Mouse (Mus musculus): ENCODE measurements around the gene Nwd2. TPM values are rescaled to one million over a fixed set of nuclear protein-coding genes. Genes with fewer than 3 reads are reported as not detected.
A peak's percentile ranks its signal among the peaks of the same experiment; 100 is the strongest.

Gene Nwd2
- polyA plus RNA-seq (2012; ENCODE audit: insufficient read depth, insufficient read length, low replicate concordance, missing spikeins) = not detected in 2 replicates

DNA sequence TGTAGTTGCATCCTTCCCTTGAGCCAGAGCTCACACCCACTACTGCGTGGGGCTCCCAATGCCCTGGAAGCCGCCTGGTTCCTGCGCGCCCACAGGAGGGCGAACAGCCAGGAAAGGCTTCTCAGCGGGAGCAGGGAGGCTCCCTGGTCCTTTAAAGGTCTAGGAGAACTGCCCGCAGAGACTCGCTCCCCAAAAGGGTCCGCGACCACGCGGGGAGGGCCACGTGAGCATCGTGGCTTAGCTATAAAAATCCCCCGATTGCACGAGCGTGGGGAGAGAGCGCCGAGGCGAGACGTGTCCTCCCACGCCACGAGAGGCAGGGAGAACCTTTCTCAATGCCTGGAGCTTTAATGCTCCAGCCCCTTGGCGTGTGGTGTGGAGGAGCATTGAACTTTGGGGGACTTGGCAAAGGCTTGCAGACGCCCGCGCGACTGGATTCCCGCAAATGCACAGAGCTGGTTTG, at the start of gene Nwd2:
TSS of gene Nwd2 (plus strand) at position 33 of the 463 bp plus-strand sequence.
- 2% methylated on average over 29 of the region's 29 CpGs for WGBS
- H3K27ac ChIP-seq (ENCODE audit: insufficient read depth, low read depth, low read length) = no peak within 1 kb of the TSS
- H3K4me1 ChIP-seq (ENCODE audit: control insufficient read depth, insufficient read depth, low read length) = peaks cover 16% of the 10 kb centered on the region
- H3K4me3 ChIP-seq (ENCODE audit: insufficient read depth, low read depth, low read length) = peak within 1 kb of the TSS; percentile 44
- TF ChIP-seq POLR2A (IDR thresholded peaks at IDR 0.05; ENCODE audit: insufficient read depth, low read depth, low read length) (no peak), CTCF (IDR thresholded peaks at IDR 0.05; ENCODE audit: insufficient read depth, low read depth, low read length) (peak; percentile 7; the same call in 1 of the 2 replicates)

DNA sequence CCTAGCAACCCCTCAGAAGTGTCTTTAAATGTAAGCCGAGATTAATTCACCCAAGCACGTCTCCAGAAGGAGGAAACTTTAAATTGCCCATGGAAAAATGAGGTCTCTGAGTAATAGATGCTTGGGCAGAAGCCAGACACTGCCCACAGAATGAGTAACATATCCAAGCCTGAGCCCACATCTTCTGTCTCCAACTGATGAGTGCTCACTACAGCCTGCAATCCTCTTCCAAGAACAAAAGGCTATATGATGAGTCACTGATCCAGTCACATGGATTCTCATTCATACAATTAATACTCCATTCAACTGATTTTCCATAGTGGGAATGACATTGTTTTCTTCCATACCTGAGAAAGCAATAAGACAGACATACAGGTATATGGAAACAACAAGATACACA, 41.5 kb upstream of the Nwd2 start:
- TF ChIP-seq CTCF (IDR thresholded peaks at IDR 0.05; ENCODE audit: insufficient read depth, low read depth, low read length) = no peak
- no peak for TF ChIP-seq POLR2A (IDR thresholded peaks at IDR 0.05; ENCODE audit: insufficient read depth, low read depth, low read length)
- WGBS = 43% methylated on average over 2 of the region's 2 CpGs
- Histone ChIP-seq H3K4me3 (ENCODE audit: insufficient read depth, low read depth, low read length) (no peak overlapping the region), H3K27ac (ENCODE audit: insufficient read depth, low read depth, low read length) (no peak overlapping the region), H3K4me1 (ENCODE audit: control insufficient read depth, insufficient read depth, low read length) (no peaks in the 10 kb centered on the region)

DNA sequence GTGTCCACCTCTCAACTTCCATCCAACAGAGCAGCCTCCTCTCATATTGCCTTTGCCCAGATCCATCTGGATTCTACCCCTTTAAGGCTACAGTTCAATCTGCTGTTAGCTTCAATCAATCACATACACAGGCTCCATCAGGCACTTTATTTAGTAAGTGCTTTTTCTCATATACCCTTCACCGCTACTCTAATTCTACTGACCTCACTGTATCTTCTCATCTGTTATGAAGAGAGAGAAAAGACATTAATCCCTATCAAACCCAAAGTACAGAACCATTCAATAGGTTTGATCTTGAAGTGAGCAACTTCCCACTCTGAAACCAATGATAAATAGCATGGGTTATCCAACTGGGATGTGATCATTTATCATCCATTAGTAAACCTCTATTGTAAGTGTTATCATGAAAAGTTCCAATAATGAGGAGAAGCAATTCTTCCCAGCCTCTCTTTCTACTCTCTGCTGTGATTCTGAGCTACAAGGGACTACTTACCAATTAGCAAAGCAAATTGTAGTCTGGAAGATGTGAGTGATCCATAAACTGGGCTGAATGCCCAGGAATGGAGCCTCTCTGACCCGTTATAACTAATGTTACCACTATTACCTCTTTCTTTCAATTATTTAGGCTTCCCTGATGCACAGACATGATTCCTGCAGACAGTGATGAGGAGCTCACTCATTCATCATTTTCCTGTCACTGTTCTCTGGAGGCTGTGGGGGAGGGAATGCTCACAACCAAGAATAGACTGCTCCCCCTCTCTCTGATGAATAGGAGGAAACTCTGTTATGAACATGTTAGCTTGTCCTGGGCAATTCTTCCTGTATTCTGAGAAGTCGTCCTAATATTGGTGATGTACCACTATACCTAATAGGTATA, 31.9 kb upstream of the Nwd2 start:
- no peaks in the 10 kb centered on the region for H3K4me1 ChIP-seq (ENCODE audit: control insufficient read depth, insufficient read depth, low read length)
- TF ChIP-seq CTCF (IDR thresholded peaks at IDR 0.05; ENCODE audit: insufficient read depth, low read depth, low read length) (no peak), POLR2A (IDR thresholded peaks at IDR 0.05; ENCODE audit: insufficient read depth, low read depth, low read length) (no peak)
- H3K4me3 ChIP-seq (ENCODE audit: insufficient read depth, low read depth, low read length) = no peak overlapping the region
- WGBS = 59% methylated on average over 3 of the region's 3 CpGs
- H3K27ac ChIP-seq (ENCODE audit: insufficient read depth, low read depth, low read length) = no peak overlapping the region

DNA sequence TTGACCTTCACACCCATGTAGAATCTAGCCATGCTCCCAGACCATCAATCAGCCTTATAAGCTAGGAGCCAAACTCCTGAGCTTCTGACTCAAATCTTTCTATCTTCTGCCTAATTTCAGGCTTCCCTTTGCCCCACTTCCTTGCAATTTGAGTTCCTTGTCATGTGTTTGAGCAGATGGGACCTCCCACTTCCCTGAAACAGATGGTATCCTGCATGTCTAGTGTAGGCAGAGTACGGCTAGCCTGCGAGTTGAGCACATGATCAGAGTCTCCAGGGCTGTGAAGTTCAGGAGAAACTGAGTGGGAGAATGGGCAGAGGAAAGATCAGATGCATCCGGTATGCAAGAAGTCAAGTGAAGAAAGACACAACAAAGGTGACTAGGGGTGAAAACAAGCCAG, 24.8 kb upstream of the Nwd2 start:
- WGBS = 80% methylated on average over 3 of the region's 3 CpGs

DNA sequence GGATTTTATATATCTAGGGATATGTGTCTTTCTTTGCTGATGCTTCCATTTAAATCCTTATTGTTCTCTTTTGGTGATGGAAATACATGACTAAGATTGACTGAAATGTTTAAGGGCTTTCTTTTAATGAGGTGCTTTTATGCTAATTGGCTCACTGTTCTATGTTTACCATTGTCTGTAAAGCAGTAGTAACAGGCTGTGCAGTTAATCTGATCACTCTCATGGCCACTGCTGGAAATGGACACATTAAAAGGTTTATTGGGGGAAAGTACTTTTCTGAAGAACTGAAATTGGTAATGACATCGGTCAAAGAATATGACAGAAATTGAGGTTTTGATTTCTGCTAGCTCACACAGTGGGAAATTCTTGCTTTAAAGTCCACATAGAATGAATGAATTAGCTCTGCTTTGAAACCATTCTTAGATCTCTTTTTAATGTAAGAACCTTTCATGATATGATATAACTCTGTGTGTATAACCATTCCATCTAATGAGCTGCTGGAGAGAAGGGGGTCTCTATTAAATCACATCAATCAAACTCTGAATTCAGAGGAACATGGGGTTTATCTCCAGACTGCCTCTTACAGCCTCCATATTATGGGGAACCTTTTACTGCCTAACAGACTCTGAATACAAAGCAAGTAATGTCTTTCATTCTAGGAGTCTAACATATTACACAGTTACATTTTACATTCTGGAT, 20.9 kb upstream of the Nwd2 start:
- Histone ChIP-seq H3K27ac (ENCODE audit: insufficient read depth, low read depth, low read length) (no peak overlapping the region), H3K4me3 (ENCODE audit: insufficient read depth, low read depth, low read length) (no peak overlapping the region), H3K4me1 (ENCODE audit: control insufficient read depth, insufficient read depth, low read length) (no peaks in the 10 kb centered on the region)
- 57% methylated on average over 1 of the region's 1 CpGs for WGBS
- TF ChIP-seq CTCF (IDR thresholded peaks at IDR 0.05; ENCODE audit: insufficient read depth, low read depth, low read length) (no peak), POLR2A (IDR thresholded peaks at IDR 0.05; ENCODE audit: insufficient read depth, low read depth, low read length) (no peak)

More for the DNA sequence above, 24.8 kb upstream of the Nwd2 start:
- TF ChIP-seq POLR2A (IDR thresholded peaks at IDR 0.05; ENCODE audit: insufficient read depth, low read depth, low read length) = no peak
- no peak for TF ChIP-seq CTCF (IDR thresholded peaks at IDR 0.05; ENCODE audit: insufficient read depth, low read depth, low read length)
- Histone ChIP-seq H3K27ac (ENCODE audit: insufficient read depth, low read depth, low read length) (no peak overlapping the region), H3K4me3 (ENCODE audit: insufficient read depth, low read depth, low read length) (no peak overlapping the region), H3K4me1 (ENCODE audit: control insufficient read depth, insufficient read depth, low read length) (no peaks in the 10 kb centered on the region)

DNA sequence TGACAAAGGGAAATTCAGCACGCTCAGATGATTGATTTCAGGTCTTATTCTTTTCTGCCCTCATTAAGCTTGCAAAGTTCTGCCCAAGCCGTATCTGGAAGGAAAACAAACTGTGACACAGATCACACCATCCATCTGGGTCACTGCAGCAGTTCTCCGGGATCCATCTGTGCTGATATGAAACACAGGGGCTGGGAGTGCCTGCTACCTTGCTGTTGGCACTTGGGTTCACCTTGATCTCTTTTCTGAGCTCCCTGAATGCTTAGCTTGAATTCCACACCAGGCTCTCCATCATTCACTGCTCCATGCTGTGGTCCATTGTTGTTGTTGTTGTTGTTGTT, 20.4 kb upstream of the Nwd2 start:
- TF ChIP-seq POLR2A (IDR thresholded peaks at IDR 0.05; ENCODE audit: insufficient read depth, low read depth, low read length) (no peak), CTCF (IDR thresholded peaks at IDR 0.05; ENCODE audit: insufficient read depth, low read depth, low read length) (no peak)
- 54% methylated on average over 3 of the region's 3 CpGs for WGBS
- Histone ChIP-seq H3K4me3 (ENCODE audit: insufficient read depth, low read depth, low read length) (no peak overlapping the region), H3K27ac (ENCODE audit: insufficient read depth, low read depth, low read length) (no peak overlapping the region), H3K4me1 (ENCODE audit: control insufficient read depth, insufficient read depth, low read length) (no peaks in the 10 kb centered on the region)

DNA sequence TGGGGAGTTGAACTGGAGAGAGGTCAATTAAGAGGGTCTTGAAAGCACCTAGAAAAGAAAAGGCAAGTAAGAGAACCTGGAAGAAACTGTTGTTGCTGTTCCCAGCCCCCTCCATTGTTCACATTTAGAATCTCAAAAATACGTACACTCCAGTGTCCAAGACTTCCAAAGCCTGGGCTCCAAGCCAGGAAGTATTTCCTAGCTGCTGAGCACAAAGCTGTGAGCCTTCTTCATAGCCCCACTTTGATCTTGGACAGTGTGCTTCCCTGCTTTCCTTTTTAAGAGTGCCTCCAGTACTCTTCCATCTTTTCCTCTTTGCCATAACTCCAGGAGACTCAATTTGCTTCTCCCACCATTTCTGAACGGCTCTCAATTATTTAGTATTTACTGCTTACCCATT, 14.3 kb upstream of the Nwd2 start:
- WGBS = 46% methylated on average over 2 of the region's 2 CpGs
- H3K27ac ChIP-seq (ENCODE audit: insufficient read depth, low read depth, low read length) = no peak overlapping the region
- H3K4me1 ChIP-seq (ENCODE audit: control insufficient read depth, insufficient read depth, low read length) = no peaks in the 10 kb centered on the region
- no peak overlapping the region for H3K4me3 ChIP-seq (ENCODE audit: insufficient read depth, low read depth, low read length)
- TF ChIP-seq POLR2A (IDR thresholded peaks at IDR 0.05; ENCODE audit: insufficient read depth, low read depth, low read length) (no peak), CTCF (IDR thresholded peaks at IDR 0.05; ENCODE audit: insufficient read depth, low read depth, low read length) (no peak)

DNA sequence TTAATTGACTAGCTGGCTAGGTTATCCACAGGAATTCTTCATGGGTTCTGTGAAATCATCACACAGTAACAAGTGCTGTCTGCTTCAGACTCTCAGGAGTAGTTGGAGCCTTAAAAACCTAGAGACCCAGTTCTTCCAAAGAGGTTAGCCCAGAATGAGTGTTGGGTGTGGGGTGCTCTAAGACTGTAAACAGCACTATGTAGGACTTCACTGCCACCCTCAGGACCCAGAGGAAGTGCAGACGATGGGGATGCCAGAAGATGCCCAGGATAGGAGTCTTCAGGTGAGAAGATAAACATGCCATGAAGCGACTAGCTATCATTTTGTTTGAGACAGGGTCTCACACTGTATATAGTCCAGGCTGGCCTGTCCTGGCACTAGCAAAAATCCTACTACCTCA, 715 bp upstream of the Nwd2 start:
- Histone ChIP-seq H3K4me1 (ENCODE audit: control insufficient read depth, insufficient read depth, low read length) (peaks cover 16% of the 10 kb centered on the region), H3K4me3 (ENCODE audit: insufficient read depth, low read depth, low read length) (no peak overlapping the region), H3K27ac (ENCODE audit: insufficient read depth, low read depth, low read length) (no peak overlapping the region)
- TF ChIP-seq POLR2A (IDR thresholded peaks at IDR 0.05; ENCODE audit: insufficient read depth, low read depth, low read length) (no peak), CTCF (IDR thresholded peaks at IDR 0.05; ENCODE audit: insufficient read depth, low read depth, low read length) (no peak)
- 43% methylated on average over 2 of the region's 2 CpGs for WGBS
